In genomic region chr19:57870871-57871270, GRCm38 (mm10) we compare ENCODE assay signal across 13 mouse cellular contexts.
A peak's percentile ranks its signal among the peaks of the same experiment; 100 is the strongest.
DNase-seq lines count a peak whose midpoint lies in the region; ATAC-seq lines count a peak whose summit lies in the region.
"Had no signal": no experiment of that assay in that cellular context is flagged by ENCODE, and none has a peak within 500 bp of the region (broad histone marks: within the 10 kb centered on the region; RNA-seq: fewer than 3 reads in every experiment).

No protein-coding gene starts in this region.

- no peak overlapping the region for H3K9ac ChIP-seq in forebrain, embryonic 15.5 days (replicated peaks)
- H3K9ac ChIP-seq in midbrain, embryonic 12.5 days (replicated peaks) = no peak overlapping the region
- H3K9ac ChIP-seq: kidney, embryonic 15.5 days had no signal

- no peak overlapping the region for H3K27ac ChIP-seq in forebrain, embryonic 15.5 days (replicated peaks)
- H3K27ac ChIP-seq in midbrain, embryonic 12.5 days (replicated peaks) = 0 out of 2 replicates have a peak overlapping the region, but pooled peaks have one; percentile 1
- H3K27ac ChIP-seq: kidney, embryonic 15.5 days had no signal

- 21% methylated on average over 13 of the region's 13 CpGs for WGBS in forebrain, embryonic 15.5 days
- 28% methylated on average over 13 of the region's 13 CpGs for WGBS in midbrain, embryonic 12.5 days

- H3K27me3 ChIP-seq in forebrain, embryonic 15.5 days = no peaks in the 10 kb centered on the region
- no peaks in the 10 kb centered on the region for H3K27me3 ChIP-seq in midbrain, embryonic 12.5 days
- H3K27me3 ChIP-seq: kidney, embryonic 15.5 days had no signal

- H3K36me3 ChIP-seq in forebrain, embryonic 15.5 days = no peaks in the 10 kb centered on the region
- no peaks in the 10 kb centered on the region for H3K36me3 ChIP-seq in midbrain, embryonic 12.5 days
- H3K36me3 ChIP-seq: kidney, embryonic 15.5 days had no signal

- H3K9me3 ChIP-seq in forebrain, embryonic 15.5 days = no peaks in the 10 kb centered on the region
- no peaks in the 10 kb centered on the region for H3K9me3 ChIP-seq in midbrain, embryonic 12.5 days
- H3K9me3 ChIP-seq: kidney, embryonic 15.5 days had no signal

- 0 out of 2 replicates have a peak, but pooled peaks have one; percentile 16 for ATAC-seq in frontal cortex, adult (ENCODE audit: low TSS enrichment)
- ATAC-seq in forebrain, embryonic 15.5 days (replicated peaks) = no peak
- no peak for ATAC-seq in midbrain, embryonic 12.5 days (ENCODE audit: low FRiP score, low read depth)

- no peak for DNase-seq in frontal cortex, postnatal 36 days (ENCODE audit: low spot score in 2 of 2)
- peak; percentile 15 for DNase-seq in MN1 (ENCODE audit: low spot score)
- DNase-seq in thymus, postnatal 36 days = no peak
- DNase-seq in gastrocnemius, postnatal 25 days = no peak
- DNase-seq in lung, postnatal 25 days (ENCODE audit: low spot score) = no peak
- DNase-seq: cerebellum, adult 8-10 months; embryo, embryonic 11 days; gastrocnemius, postnatal 36 days; lung, adult 18-20 months had no signal

- no peak overlapping the region for H3K4me3 ChIP-seq in forebrain, embryonic 15.5 days
- H3K4me3 ChIP-seq in midbrain, embryonic 12.5 days = no peak overlapping the region
- H3K4me3 ChIP-seq: kidney, embryonic 15.5 days had no signal

- H3K4me2 ChIP-seq in forebrain, embryonic 15.5 days (replicated peaks) = peak overlapping the region; percentile 10; the same call in 1 of the 2 replicates
- H3K4me2 ChIP-seq in midbrain, embryonic 12.5 days (replicated peaks) = peak overlapping the region; percentile 37
- H3K4me2 ChIP-seq: kidney, embryonic 15.5 days had no signal

- peaks cover 10% of the 10 kb centered on the region for H3K4me1 ChIP-seq in forebrain, embryonic 15.5 days
- peaks cover 15% of the 10 kb centered on the region for H3K4me1 ChIP-seq in midbrain, embryonic 12.5 days
- H3K4me1 ChIP-seq: kidney, embryonic 15.5 days had no signal
